Mouse (Mus musculus) G1E (cell line): ENCODE results near the gene Scaf4. TPM values are rescaled to one million over a fixed set of nuclear protein-coding genes. Genes with fewer than 3 reads are reported as not detected.

Experiments
- ATAC-seq: 2 replicates; pipeline ENCODE4 v1.8.0; 2016; ENCODE audit warnings: mild to moderate bottlenecking; ENCODE audit not compliant: insufficient number of reproducible peaks, poor library complexity, low FRiP score, severe bottlenecking; ENCODE audit errors: extremely low read depth
- DNase-seq: peaks from one replicate; pipeline ENCODE4 v3.0.0; 2012; ENCODE audit warnings: low spot score
- H3K27me3 ChIP-seq: 2 replicates; pipeline ENCODE4 v1.6.1; 2012; ENCODE audit warnings: mild to moderate bottlenecking, low read length, inconsistent platforms; ENCODE audit not compliant: insufficient read depth
- H3K36me3 ChIP-seq: replicated peaks from 2 replicates; pipeline ENCODE3; 2012; ENCODE audit warnings: mild to moderate bottlenecking, inconsistent platforms
- H3K4me1 ChIP-seq: 2 replicates; pipeline ENCODE4 v1.6.1; 2012; ENCODE audit warnings: low read depth, low read length, inconsistent platforms, mixed read lengths; ENCODE audit not compliant: insufficient read depth
- H3K4me3 ChIP-seq: 2 replicates; pipeline ENCODE4 v1.5.1; 2012; ENCODE audit warnings: low read depth, mild to moderate bottlenecking, inconsistent platforms, low read length, moderate library complexity, mixed read lengths
- H3K9me3 ChIP-seq: replicated peaks from 2 replicates; pipeline ENCODE4 v1.6.1; 2012; ENCODE audit warnings: inconsistent platforms
- CTCF ChIP-seq: IDR thresholded peaks from 2 replicates; pipeline ENCODE4 v1.5.1; 2012; ENCODE audit warnings: low read depth, low read length, inconsistent platforms, mixed read lengths
- GATA1 ChIP-seq: IDR thresholded peaks from 2 replicates; pipeline ENCODE4 v1.6.1; 2012; ENCODE audit warnings: borderline replicate concordance, low read length, inconsistent platforms, mixed read lengths
- GATA2 ChIP-seq: IDR thresholded peaks from 2 replicates; pipeline ENCODE4 v1.6.1; 2012; ENCODE audit warnings: low read depth, low read length, inconsistent platforms, borderline replicate concordance
- POLR2AphosphoS5 ChIP-seq: IDR thresholded peaks from 2 replicates; pipeline ENCODE4 v1.6.1; 2012; ENCODE audit warnings: low read depth, low read length, inconsistent platforms; ENCODE audit not compliant: insufficient replicate concordance
- TAL1 ChIP-seq: conservative IDR thresholded peaks from 2 replicates; pipeline ENCODE4 v1.6.1; 2012; ENCODE audit warnings: low read depth, low read length, inconsistent platforms, mixed read lengths
- polyA plus RNA-seq: library from polyadenylated mRNA; stranded (reverse); fragments of >175 nt; gene quantifications from 2 replicates; pipeline ENCODE4 v1.2.3, GENCODE M21; 2012
- total RNA-seq, 2 experiments: library from RNA; stranded (forward) in 1 of 2; stranded (reverse) in 1 of 2; fragments of 200-1000 nt in 1 of 2; fragments of >200 nt in 1 of 2; fragmentation: Nextera tagmentation in 1 of 2; gene quantifications; 2 replicates each; pipeline ENCODE4 v1.2.3; 2014 to 2017

Scaf4 gene
- total and polyA plus RNA-seq, 3 experiments = 14.8 to 215 (median 186) TPM

DNA sequence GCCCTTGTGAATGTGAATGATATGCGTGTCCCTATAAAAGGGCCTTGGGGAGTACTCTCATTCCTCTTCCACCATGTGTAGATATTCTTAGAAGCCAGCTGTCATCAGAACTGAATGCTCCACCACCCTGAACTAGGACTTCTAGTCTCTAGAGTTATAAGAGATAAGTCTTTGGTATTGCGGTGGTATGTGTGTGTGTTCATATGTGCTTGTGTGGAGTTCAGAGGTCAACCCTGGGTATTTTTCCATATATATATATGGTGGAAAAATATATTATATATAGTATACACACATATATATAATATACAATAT lies 19.6 kb upstream of the Scaf4 start:
- DNase-seq = no peak
- Histone ChIP-seq H3K36me3 (no peaks in the 10 kb centered on the region), H3K4me1 (no peaks in the 10 kb centered on the region), H3K4me3 (no peak overlapping the region), H3K27me3 (0 out of 2 replicates have a peak, but pooled peaks cover 3% of the 10 kb centered on the region), H3K9me3 (no peaks in the 10 kb centered on the region)
- no peak for ATAC-seq
- TF ChIP-seq TAL1 (no peak), GATA1 (no peak), POLR2AphosphoS5 (no peak), CTCF (no peak), GATA2 (no peak)

- TF ChIP-seq POLR2AphosphoS5 (no peak), TAL1 (no peak), CTCF (no peak), GATA2 (no peak), GATA1 (no peak)
- H3K4me3 ChIP-seq = no peak overlapping the region
- no peaks in the 10 kb centered on the region for H3K9me3 ChIP-seq
- no peak for DNase-seq
- ATAC-seq = no peak
- no peaks in the 10 kb centered on the region for H3K36me3 ChIP-seq
- H3K27me3 ChIP-seq = peaks cover 3% of the 10 kb centered on the region; the same call in 1 of the 2 replicates
- H3K4me1 ChIP-seq = no peaks in the 10 kb centered on the region
These were observed 19.1 kb upstream of the Scaf4 start for GRCm38 (mm10) chr16:90303286-90303987.

- DNase-seq (no peak), ATAC-seq (no peak)
- H3K4me3 ChIP-seq = no peak overlapping the region
- no peaks in the 10 kb centered on the region for H3K4me1 ChIP-seq
- H3K9me3 ChIP-seq = no peaks in the 10 kb centered on the region
- peaks cover 3% of the 10 kb centered on the region; the same call in 1 of the 2 replicates for H3K27me3 ChIP-seq
- TF ChIP-seq GATA2 (no peak), POLR2AphosphoS5 (no peak), CTCF (no peak), TAL1 (no peak), GATA1 (no peak)
- no peaks in the 10 kb centered on the region for H3K36me3 ChIP-seq
These were observed 17.4 kb upstream of the Scaf4 start for GRCm38 (mm10) chr16:90301706-90302105.

DNA sequence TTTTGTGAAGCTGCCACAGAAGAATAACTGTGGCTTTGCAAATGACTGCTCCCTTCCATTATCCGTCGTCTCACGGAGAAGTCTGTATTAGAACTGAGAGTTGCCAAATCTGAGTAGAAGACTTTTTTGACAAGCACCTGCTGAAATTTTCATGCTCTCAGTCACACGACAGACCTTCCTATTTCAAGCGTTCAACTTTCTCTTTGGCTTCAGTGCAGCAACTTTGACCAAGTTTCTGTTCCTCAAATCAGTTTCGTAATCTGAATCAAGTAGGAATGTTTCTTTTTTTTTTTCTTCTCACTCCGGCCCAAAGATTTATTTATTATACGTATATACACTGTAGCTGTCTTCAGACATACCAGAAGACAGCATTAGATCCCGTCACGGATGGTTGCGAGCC lies 16.6 kb upstream of the Scaf4 start:
- no peaks in the 10 kb centered on the region for H3K36me3 ChIP-seq
- H3K4me1 ChIP-seq = no peaks in the 10 kb centered on the region
- H3K27me3 ChIP-seq = peaks cover 3% of the 10 kb centered on the region; the same call in 1 of the 2 replicates
- no peaks in the 10 kb centered on the region for H3K9me3 ChIP-seq
- H3K4me3 ChIP-seq = no peak overlapping the region
- ATAC-seq (no peak), DNase-seq (no peak)
- TF ChIP-seq CTCF (no peak), POLR2AphosphoS5 (no peak), TAL1 (no peak), GATA1 (no peak), GATA2 (no peak)

DNA sequence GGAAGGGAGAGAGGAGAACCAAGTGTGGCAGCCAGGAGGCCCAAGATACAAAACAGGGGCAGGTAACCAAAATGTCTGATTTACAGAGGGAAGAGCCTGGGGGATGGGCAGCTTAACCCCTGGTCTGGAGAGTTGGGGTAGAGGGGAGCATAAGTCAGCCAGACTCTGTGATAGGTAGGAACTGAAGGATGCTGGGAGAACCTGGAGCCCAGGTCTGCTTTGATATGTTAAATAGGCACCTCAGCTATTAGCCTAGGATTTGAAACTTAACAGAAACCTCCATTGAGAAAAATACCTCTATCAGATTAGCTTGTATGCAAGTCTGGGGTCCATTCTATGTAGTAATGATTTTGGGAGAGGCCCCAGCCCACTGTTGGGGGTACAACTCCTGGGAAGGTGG lies 15.3 kb upstream of the Scaf4 start:
- peaks cover 3% of the 10 kb centered on the region; the same call in 1 of the 2 replicates for H3K27me3 ChIP-seq
- TF ChIP-seq CTCF = no peak
- TF ChIP-seq TAL1 = no peak
- TF ChIP-seq GATA1 = no peak
- no peak for TF ChIP-seq GATA2
- no peak for TF ChIP-seq POLR2AphosphoS5
- no peaks in the 10 kb centered on the region for H3K9me3 ChIP-seq
- no peaks in the 10 kb centered on the region for H3K36me3 ChIP-seq
- ATAC-seq (no peak), DNase-seq (no peak)
- no peaks in the 10 kb centered on the region for H3K4me1 ChIP-seq
- no peak overlapping the region for H3K4me3 ChIP-seq

DNA sequence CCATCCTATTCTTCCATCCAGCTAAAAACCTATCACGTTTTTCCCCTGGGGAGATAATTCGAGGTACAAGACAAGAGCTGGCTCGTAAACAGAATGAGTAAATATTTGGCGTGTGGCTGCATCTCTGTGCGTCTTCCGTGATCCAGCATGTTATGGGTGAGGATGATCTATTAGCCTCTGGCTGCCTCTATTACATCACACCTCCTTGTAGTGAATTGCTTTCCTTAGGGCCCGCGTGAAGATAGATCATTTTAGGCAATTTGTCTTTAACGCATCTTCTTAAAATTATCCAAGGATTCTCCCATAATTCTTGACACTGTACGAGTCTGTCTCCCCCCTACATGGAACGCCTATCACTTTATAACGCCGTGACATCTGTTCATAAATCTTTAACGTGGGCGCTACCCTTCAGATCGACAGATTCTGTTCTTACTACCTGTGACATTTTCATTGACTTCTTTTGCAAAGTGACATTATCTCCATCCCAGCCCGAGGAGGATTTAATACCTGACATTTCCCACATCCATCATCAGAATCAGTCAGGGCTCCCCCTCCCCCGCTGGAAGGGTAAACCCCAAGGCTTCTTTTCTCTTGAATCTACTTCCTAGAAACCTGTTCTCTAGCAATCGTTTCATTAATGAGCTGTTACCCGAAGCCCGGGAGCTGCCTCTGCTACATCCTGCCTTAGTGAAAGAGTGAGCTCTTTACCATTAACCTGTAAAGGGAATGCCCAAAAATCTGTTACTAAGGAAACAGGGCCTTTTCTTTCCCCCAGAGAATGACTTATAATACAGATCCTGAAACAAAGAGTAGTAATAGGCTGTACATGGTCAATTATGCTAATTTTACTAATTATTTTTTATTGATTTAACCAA lies 14.4 kb upstream of the Scaf4 start:
- Histone ChIP-seq H3K36me3 (no peaks in the 10 kb centered on the region), H3K4me1 (no peaks in the 10 kb centered on the region), H3K9me3 (no peaks in the 10 kb centered on the region), H3K4me3 (no peak overlapping the region), H3K27me3 (peaks cover 3% of the 10 kb centered on the region; the same call in 1 of the 2 replicates)
- no peak for ATAC-seq
- TF ChIP-seq GATA2 (no peak), GATA1 (no peak), CTCF (no peak), TAL1 (no peak), POLR2AphosphoS5 (no peak)
- DNase-seq = no peak
